28 mouse cellular contexts compared by ENCODE assay signal in the genomic region with DNA sequence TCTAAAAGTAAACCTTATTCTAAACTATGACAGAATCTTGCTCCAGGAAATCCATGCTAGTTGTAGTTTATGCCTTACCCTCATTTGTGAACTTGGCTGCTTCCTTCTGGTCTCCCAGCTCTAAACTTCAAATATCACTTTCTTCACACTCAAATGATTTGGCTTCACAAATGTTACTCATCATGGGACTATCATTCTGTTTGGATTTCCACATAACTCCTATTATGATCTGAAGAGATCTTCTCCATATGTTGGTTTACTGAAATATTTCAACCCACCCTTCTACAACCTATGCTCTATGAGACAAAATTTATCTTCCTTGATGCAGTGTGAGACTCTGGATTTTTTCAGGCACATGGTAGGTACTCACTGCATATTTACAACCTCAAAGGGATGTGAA.
"Had no signal": no experiment of that assay in that cellular context is flagged by ENCODE, and none has a peak within 500 bp of the region (broad histone marks: within the 10 kb centered on the region; RNA-seq: fewer than 3 reads in every experiment).

No protein-coding gene starts in this region.

- H3K9me3 ChIP-seq: embryonic facial prominence, embryonic 10.5 days; embryonic facial prominence, embryonic 12.5 days; embryonic facial prominence, embryonic 13.5 days; embryonic facial prominence, embryonic 15.5 days; forebrain, embryonic 10.5 days; forebrain, embryonic 12.5 days; forebrain, embryonic 13.5 days; forebrain, embryonic 15.5 days had no signal

- H3K4me1 ChIP-seq: embryonic facial prominence, embryonic 10.5 days; embryonic facial prominence, embryonic 12.5 days; embryonic facial prominence, embryonic 13.5 days; embryonic facial prominence, embryonic 15.5 days; forebrain, embryonic 10.5 days; forebrain, embryonic 12.5 days; forebrain, embryonic 13.5 days; forebrain, embryonic 15.5 days had no signal

- H3K9ac ChIP-seq: embryonic facial prominence, embryonic 12.5 days; embryonic facial prominence, embryonic 13.5 days; embryonic facial prominence, embryonic 15.5 days; forebrain, embryonic 12.5 days; forebrain, embryonic 13.5 days; forebrain, embryonic 15.5 days; forebrain, postnatal 0 days had no signal

- ATAC-seq: forebrain, embryonic 13.5 days; forebrain, embryonic 14.5 days; forebrain, embryonic 15.5 days; forebrain, embryonic 16.5 days; forebrain, postnatal 0 days had no signal

- H3K27ac ChIP-seq: embryonic facial prominence, embryonic 10.5 days; embryonic facial prominence, embryonic 12.5 days; embryonic facial prominence, embryonic 13.5 days; embryonic facial prominence, embryonic 15.5 days; forebrain, embryonic 10.5 days; forebrain, embryonic 12.5 days; forebrain, embryonic 13.5 days; forebrain, embryonic 15.5 days; gastrocnemius, adult 2 months had no signal

- H3K4me3 ChIP-seq: embryonic facial prominence, embryonic 10.5 days; embryonic facial prominence, embryonic 12.5 days; embryonic facial prominence, embryonic 13.5 days; embryonic facial prominence, embryonic 15.5 days; erythroblast, embryonic 14.5 days; forebrain, embryonic 10.5 days; forebrain, embryonic 12.5 days; forebrain, embryonic 13.5 days; forebrain, embryonic 15.5 days; gastrocnemius, adult 2 months had no signal

- H3K36me3 ChIP-seq: embryonic facial prominence, embryonic 10.5 days; embryonic facial prominence, embryonic 12.5 days; embryonic facial prominence, embryonic 13.5 days; embryonic facial prominence, embryonic 15.5 days; forebrain, embryonic 10.5 days; forebrain, embryonic 12.5 days; forebrain, embryonic 15.5 days had no signal

- H3K4me2 ChIP-seq: embryonic facial prominence, embryonic 12.5 days; embryonic facial prominence, embryonic 13.5 days; embryonic facial prominence, embryonic 15.5 days; forebrain, embryonic 12.5 days; forebrain, embryonic 13.5 days; forebrain, embryonic 15.5 days had no signal

- H3K27me3 ChIP-seq: embryonic facial prominence, embryonic 12.5 days; embryonic facial prominence, embryonic 13.5 days; embryonic facial prominence, embryonic 15.5 days; forebrain, embryonic 12.5 days; forebrain, embryonic 13.5 days; forebrain, embryonic 15.5 days had no signal

- DNase-seq: cerebellum, adult 2 months; cerebellum, adult 8-10 months; cerebellum, adult 9-10 months; cerebellum, adult 9-11 months; cerebellum, postnatal 10 days; cerebellum, postnatal 14 days; cerebellum, postnatal 25 days; cerebellum, postnatal 36 days; embryo, embryonic 11 days; forebrain, postnatal 0 days; gastrocnemius, adult 2 months; gastrocnemius, postnatal 10 days; gastrocnemius, postnatal 14 days; gastrocnemius, postnatal 25 days; gastrocnemius, postnatal 36 days; heart, adult 11 months; heart, adult 18-20 months had no signal
